Mouse (Mus musculus) layer of hippocampus, adult 2 months (tissue): ENCODE data around the gene Pih1d3. TPM values are rescaled to one million over a fixed set of nuclear protein-coding genes. Genes with fewer than 3 reads are reported as not detected.

Experiments used
- DNase-seq, 2 experiments: peaks; one replicate each; pipeline ENCODE4 v3.0.0; 2022; ENCODE audit warnings: low spot score in 2 of 2
- H3K27ac ChIP-seq: fragments of 200-600 bp; 2 replicates; pipeline ENCODE4 v1.8.1; 2022
- H3K4me3 ChIP-seq: fragments of 200-600 bp; 2 replicates; pipeline ENCODE4 v1.8.1; 2022; ENCODE audit warnings: mild to moderate bottlenecking
- CTCF ChIP-seq: fragments of 200-600 bp; conservative IDR thresholded peaks from 2 replicates; pipeline ENCODE4 v1.8.1; 2022; ENCODE audit warnings: antibody characterized with exemption, mild to moderate bottlenecking, moderate library complexity
- long read RNA-seq, 2 experiments: library from polyadenylated mRNA; stranded (forward); transcript quantifications; one replicate each; pipeline ENCODE4 v2.0.0; 2021; ENCODE audit warnings: borderline mapping rate in 2 of 2
- total RNA-seq, 2 experiments: library from RNA; stranded (reverse); gene quantifications; 2 replicates each; pipeline ENCODE4 v1.2.3; 2021

The Pih1d3 gene
- total RNA-seq, result not detected
- long read RNA-seq, experiment 1, result 0 reads
- long read RNA-seq, experiment 2, result 0 reads

- Histone ChIP-seq H3K27ac (no peak within 1 kb of the TSS), H3K4me3 (no peak within 1 kb of the TSS)
- TF ChIP-seq CTCF, result no peak
- no peak for DNase-seq
These were observed at the start of gene Pih1d3, which contains the start of gene 4931428L18Rik for GRCm38 (mm10) chr1:31222564-31222963. Gene Pih1d3, plus strand, starts transcription at chr1:31222838. Gene 4931428L18Rik, minus strand, starts transcription at chr1:31222684.

GRCm38 (mm10) chr1:31175401-31175800 is 47.2 kb upstream of the Pih1d3 start:
- TF ChIP-seq CTCF, result no peak
- H3K27ac ChIP-seq, result no peak overlapping the region
- H3K4me3 ChIP-seq, result no peak overlapping the region
- no peak for DNase-seq

DNA sequence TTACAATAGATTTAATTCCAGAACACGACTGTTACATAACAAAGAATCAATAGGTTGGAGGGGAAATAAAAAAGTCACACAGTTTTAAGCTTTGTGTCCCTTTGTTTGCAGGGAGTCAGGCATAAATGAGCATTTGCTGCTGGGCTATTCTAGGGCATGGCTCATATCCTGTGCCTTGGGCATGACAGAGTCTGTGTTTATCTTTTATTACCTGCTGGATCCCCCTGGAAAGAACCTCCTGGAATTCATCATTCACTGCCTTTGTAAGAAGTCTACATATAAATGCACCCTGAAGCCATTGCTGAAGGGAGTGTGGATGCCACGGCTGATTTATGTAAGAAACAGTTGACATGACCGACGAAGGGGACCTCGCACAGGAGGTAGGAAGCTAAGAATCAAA is 46.5 kb upstream of the Pih1d3 start, which contains the start of gene Lgsn:
Gene Lgsn (plus strand): TSS at position 301 of the 400 bp plus-strand sequence.
- no peak for TF ChIP-seq CTCF

GRCm38 (mm10) chr1:31178264-31178663 is 44.4 kb upstream of the Pih1d3 start:
- no peak for TF ChIP-seq CTCF
- peak; percentile 77 to 79 for DNase-seq
- no peak overlapping the region for H3K4me3 ChIP-seq
- H3K27ac ChIP-seq, result no peak overlapping the region

More for the DNA sequence above, 46.5 kb upstream of the Pih1d3 start, which contains the start of gene Lgsn:
- Histone ChIP-seq H3K4me3 (no peak within 1 kb of the TSS), H3K27ac (no peak within 1 kb of the TSS)
- no peak for DNase-seq

- no peak overlapping the region for H3K27ac ChIP-seq
- H3K4me3 ChIP-seq, result no peak overlapping the region
- TF ChIP-seq CTCF, result no peak
- DNase-seq, result no peak
These were observed 32.3 kb upstream of the Pih1d3 start for GRCm38 (mm10) chr1:31190237-31190866.

GRCm38 (mm10) chr1:31195633-31196032 is 27.0 kb upstream of the Pih1d3 start:
- DNase-seq, result no peak
- no peak overlapping the region for H3K4me3 ChIP-seq
- TF ChIP-seq CTCF, result no peak
- no peak overlapping the region for H3K27ac ChIP-seq

- no peak overlapping the region for H3K27ac ChIP-seq
- no peak for DNase-seq
- TF ChIP-seq CTCF, result no peak
These were observed 25.7 kb upstream of the Pih1d3 start for GRCm38 (mm10) chr1:31196959-31197358.

GRCm38 (mm10) chr1:31203771-31204170 is 18.9 kb upstream of the Pih1d3 start:
- H3K27ac ChIP-seq, result no peak overlapping the region
- no peak for TF ChIP-seq CTCF
- peak in 1 of 2 experiments; percentile 13 for DNase-seq
- no peak overlapping the region for H3K4me3 ChIP-seq

More at GRCm38 (mm10) chr1:31196959-31197358, 25.7 kb upstream of the Pih1d3 start:
- no peak overlapping the region for H3K4me3 ChIP-seq

GRCm38 (mm10) chr1:31205346-31205745 is 17.3 kb upstream of the Pih1d3 start:
- no peak for TF ChIP-seq CTCF
- H3K27ac ChIP-seq, result no peak overlapping the region
- no peak overlapping the region for H3K4me3 ChIP-seq
- DNase-seq, result no peak

DNA sequence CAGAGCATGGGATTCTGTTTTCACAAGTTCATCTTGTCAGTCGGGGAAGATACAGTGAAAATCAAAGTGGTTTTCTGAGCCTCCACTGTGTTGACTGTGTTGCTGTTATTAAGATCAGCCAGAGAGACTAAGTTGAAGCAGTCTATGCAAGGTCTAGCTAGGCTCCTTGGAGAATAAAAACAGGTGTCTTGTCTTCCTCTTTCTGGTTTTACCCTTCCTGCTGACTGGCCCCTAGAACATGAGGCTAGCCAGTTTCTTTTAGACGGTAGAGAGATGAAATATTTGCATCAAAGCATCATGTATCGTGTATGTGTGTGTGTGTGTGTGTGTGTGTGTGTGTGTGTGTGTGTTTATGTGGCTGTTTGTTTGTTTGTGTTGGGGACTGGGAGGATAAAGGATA is 16.9 kb upstream of the Pih1d3 start:
- no peak for DNase-seq
- no peak overlapping the region for H3K4me3 ChIP-seq
- H3K27ac ChIP-seq, result no peak overlapping the region
- no peak for TF ChIP-seq CTCF

DNA sequence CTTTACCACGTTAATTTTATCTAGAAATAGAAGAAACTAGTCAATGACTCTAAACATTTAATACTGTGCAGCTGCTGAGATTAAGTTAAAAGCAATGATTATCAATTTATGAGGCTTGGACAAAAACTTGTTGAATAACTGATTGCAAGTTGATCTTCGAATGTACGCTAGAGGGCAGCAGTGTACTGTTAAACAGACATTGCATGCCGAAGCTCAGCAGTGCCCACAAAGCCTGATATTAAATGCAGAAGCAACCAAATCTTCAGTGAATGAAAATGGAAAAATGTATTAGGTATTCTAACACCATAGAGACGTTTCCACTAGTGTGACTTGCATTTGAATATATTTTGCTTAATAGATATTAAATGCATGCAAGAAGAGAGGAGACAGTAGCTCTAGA is 12.5 kb upstream of the Pih1d3 start:
- Histone ChIP-seq H3K4me3 (no peak overlapping the region), H3K27ac (no peak overlapping the region)
- DNase-seq, result peak; percentile 65 to 73
- peak; percentile 93 for TF ChIP-seq CTCF

DNA sequence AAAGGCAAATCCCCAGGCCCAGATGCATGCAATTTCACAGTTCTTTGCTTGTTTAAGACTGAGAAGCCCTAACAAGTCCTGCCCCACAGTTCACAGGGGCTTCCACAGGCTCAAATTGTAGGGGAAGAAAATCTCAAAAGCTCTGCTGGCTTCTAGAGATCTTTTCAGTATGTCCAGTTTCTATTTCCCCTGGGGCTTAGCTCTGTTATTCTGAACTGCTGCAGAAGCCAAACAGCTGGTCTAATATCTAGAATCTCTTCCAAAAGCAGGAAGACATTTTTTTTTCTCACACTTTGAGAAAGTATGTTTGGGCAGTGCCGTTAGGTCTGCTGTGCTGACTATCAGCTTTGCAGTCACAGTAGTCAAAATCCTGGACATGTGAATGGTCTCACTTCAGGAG is 7.8 kb upstream of the Pih1d3 start:
- Histone ChIP-seq H3K4me3 (no peak overlapping the region), H3K27ac (no peak overlapping the region)
- no peak for DNase-seq
- no peak for TF ChIP-seq CTCF

- Histone ChIP-seq H3K27ac (no peak overlapping the region), H3K4me3 (no peak overlapping the region)
- no peak for DNase-seq
- no peak for TF ChIP-seq CTCF
These were observed 1.9 kb upstream of the Pih1d3 start for GRCm38 (mm10) chr1:31220599-31221250.
